Mouse (Mus musculus): ENCODE results near the gene Flywch2.

Flywch2 gene

GRCm38 (mm10) chr17:23734341-23734740 lies 51.5 kb downstream of the Flywch2 start:
- ATAC-seq (ENCODE audit: insufficient number of reproducible peaks, low FRiP score, low TSS enrichment) = no peak

- no peak for ATAC-seq (ENCODE audit: insufficient number of reproducible peaks, low FRiP score, low TSS enrichment)
These were observed 55.4 kb downstream of the Flywch2 start for GRCm38 (mm10) chr17:23730441-23730840.

Measured in cerebellum, adult (tissue).